Mouse (Mus musculus) liver, postnatal 0 days (tissue): Measurements from ENCODE around the gene Gm5678.

Experiments used
- CTCF ChIP-seq: sonication (generic); IDR thresholded peaks from 2 replicates; pipeline ENCODE4 v1.5.1; 2016; ENCODE audit warnings: antibody characterized with exemption, low read depth
- EP300 ChIP-seq: IDR thresholded peaks from 2 replicates; pipeline ENCODE4 v1.6.1; 2016; ENCODE audit warnings: antibody characterized with exemption, low read depth, mild to moderate bottlenecking

DNA sequence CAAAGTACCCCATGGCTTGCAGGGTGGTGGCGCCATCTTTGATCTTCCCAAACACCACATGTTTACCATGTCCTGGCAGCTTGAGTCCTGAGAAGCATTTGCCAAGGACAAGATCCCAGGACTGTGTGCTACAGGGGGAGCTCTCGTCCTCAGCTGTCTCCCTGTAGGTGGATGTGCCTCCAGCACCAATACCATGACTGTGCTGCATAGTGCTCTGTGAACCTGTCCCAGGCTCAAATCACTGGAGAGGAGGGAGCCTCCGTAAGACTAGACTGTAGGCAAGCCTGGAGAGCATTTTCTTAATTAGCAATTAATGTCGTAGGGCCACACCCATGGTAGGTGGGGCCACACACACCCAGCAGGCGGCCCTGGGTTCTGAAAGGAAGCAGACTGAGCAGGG lies 48.5 kb downstream of the Gm5678 start:
- no peak for TF ChIP-seq CTCF
- TF ChIP-seq EP300, result no peak
